Mouse (Mus musculus): Measurements from ENCODE around the gene Guf1.

- TF ChIP-seq POU5F1 (IDR thresholded peaks at IDR 0.05; ENCODE audit: borderline replicate concordance, low read length) (no peak), CTCF (conservative IDR thresholded peaks at IDR 0.05; ENCODE audit: low read length) (no peak), NANOG (IDR thresholded peaks at IDR 0.05; ENCODE audit: borderline replicate concordance, low read length) (no peak)
These were observed 35.1 kb downstream of the Guf1 start, which contains the start of gene Gnpda2 for GRCm38 (mm10) chr5:69591640-69592461.
